Mouse (Mus musculus): ENCODE measurements around the gene Cd7.

- no peak for TF ChIP-seq POLR2A (IDR thresholded peaks at IDR 0.05; ENCODE audit: control insufficient read depth, low read depth, low read length)
- no peak for TF ChIP-seq CTCF (IDR thresholded peaks at IDR 0.05; ENCODE audit: control insufficient read depth, insufficient read depth, insufficient replicate concordance, low read depth, low read length)
Observed at GRCm38 (mm10) chr11:121056536-121057236, 17.5 kb upstream of the Cd7 start.
